Comparison of ENCODE assay signal across 12 mouse cellular contexts in genomic region chr6:134094066-134094465, GRCm38 (mm10).
"Had no signal": no experiment of that assay in that cellular context is flagged by ENCODE, and none has a peak within 500 bp of the region (broad histone marks: within the 10 kb centered on the region; RNA-seq: fewer than 3 reads in every experiment).

No protein-coding gene starts in this region.

- DNase-seq: retina, postnatal 1 day; right cerebral cortex, adult 18-20 months; right cerebral cortex, postnatal 14 days; right cerebral cortex, postnatal 25 days; right cerebral cortex, postnatal 4 days; spleen, adult 18-20 months; thymus, adult 18-20 months; thymus, adult 2 months; thymus, postnatal 14 days; thymus, postnatal 25 days; thymus, postnatal 36 days; thymus, postnatal 4 days had no signal
